Mouse (Mus musculus) forelimb bud, embryonic 11.5 days (tissue): ENCODE measurements at regions not wholly inside any gene's neighbourhood (a gene's known extent, or its start where the extent isn't known, plus 50 kb on each side); places are given as distances from the start of the nearest gene placed in this dataset.

Experiments used
- DNase-seq: peaks from one replicate; pipeline ENCODE4 v3.0.0-alpha.2; 2012; ENCODE audit warnings: low read depth, low spot score

- no peak for DNase-seq
Measured at GRCm38 (mm10) chr13:34462808-34463511, 118.0 kb upstream of the Slc22a23 start.

GRCm38 (mm10) chr13:34462206-34462807, 117.3 kb upstream of the Slc22a23 start:
- no peak for DNase-seq

- DNase-seq: no peak
Measured at GRCm38 (mm10) chr13:34460969-34461368, 116.0 kb upstream of the Slc22a23 start.

GRCm38 (mm10) chr13:34456051-34456450, 111.1 kb upstream of the Slc22a23 start:
- DNase-seq: no peak

- DNase-seq: no peak
Measured at GRCm38 (mm10) chr13:34446806-34447205, 101.8 kb upstream of the Slc22a23 start.

- DNase-seq: no peak
Measured at GRCm38 (mm10) chr13:34446327-34446726, 101.3 kb upstream of the Slc22a23 start.

GRCm38 (mm10) chr13:34441347-34441746, 96.4 kb upstream of the Slc22a23 start:
- DNase-seq: no peak

- no peak for DNase-seq
Measured at GRCm38 (mm10) chr13:34427527-34427926, 82.5 kb upstream of the Slc22a23 start.

- DNase-seq: no peak
Measured at GRCm38 (mm10) chr13:34424921-34425320, 79.9 kb upstream of the Slc22a23 start.

- no peak for DNase-seq
Measured at GRCm38 (mm10) chr13:34421644-34422043, 76.7 kb upstream of the Slc22a23 start.

- DNase-seq: no peak
Measured at GRCm38 (mm10) chr13:34420341-34421156, 75.6 kb upstream of the Slc22a23 start.

- DNase-seq: no peak
Measured at GRCm38 (mm10) chr13:34419061-34419460, 74.1 kb upstream of the Slc22a23 start.

GRCm38 (mm10) chr13:34416603-34417002, 71.6 kb upstream of the Slc22a23 start:
- no peak for DNase-seq

- DNase-seq: no peak
Measured at GRCm38 (mm10) chr13:34414533-34414932, 69.6 kb upstream of the Slc22a23 start.

GRCm38 (mm10) chr13:34408669-34409055, 63.7 kb upstream of the Slc22a23 start:
- no peak for DNase-seq

- no peak for DNase-seq
Measured at GRCm38 (mm10) chr13:34408007-34408668, 63.2 kb upstream of the Slc22a23 start.

GRCm38 (mm10) chr13:34406291-34406690, 61.3 kb upstream of the Slc22a23 start:
- no peak for DNase-seq

- DNase-seq: no peak
Measured at GRCm38 (mm10) chr13:34402631-34403030, 57.6 kb upstream of the Slc22a23 start.

- DNase-seq: no peak
Measured at GRCm38 (mm10) chr13:34401031-34401430, 56.0 kb upstream of the Slc22a23 start.

GRCm38 (mm10) chr13:34398847-34399246, 53.9 kb upstream of the Slc22a23 start:
- DNase-seq: no peak

- DNase-seq: no peak
Measured at GRCm38 (mm10) chr13:34398061-34398787, 53.2 kb upstream of the Slc22a23 start.
